Mouse (Mus musculus) heart, postnatal 0 days (tissue): ENCODE measurements around the gene Casz1.

Source experiments
- CTCF ChIP-seq: IDR thresholded peaks from 2 replicates; pipeline ENCODE4 v1.5.1; 2016; ENCODE audit warnings: antibody characterized with exemption, control low read depth, low read depth
- EP300 ChIP-seq: IDR thresholded peaks from 2 replicates; pipeline ENCODE4 v1.6.1; 2016; ENCODE audit warnings: antibody characterized with exemption, low read depth

- TF ChIP-seq CTCF (no peak), EP300 (no peak)
These were observed 128.9 kb downstream of the Casz1 start for GRCm38 (mm10) chr4:148933109-148933508.
